Mouse (Mus musculus) thymus, postnatal 36 days (tissue): Measurements from ENCODE around the gene Fads6.

Source experiments
- DNase-seq, 2 experiments: peaks; one replicate each; pipeline ENCODE4 v3.0.0; 2022; ENCODE audit warnings: mixed read lengths in 2 of 2

Fads6 gene

DNA sequence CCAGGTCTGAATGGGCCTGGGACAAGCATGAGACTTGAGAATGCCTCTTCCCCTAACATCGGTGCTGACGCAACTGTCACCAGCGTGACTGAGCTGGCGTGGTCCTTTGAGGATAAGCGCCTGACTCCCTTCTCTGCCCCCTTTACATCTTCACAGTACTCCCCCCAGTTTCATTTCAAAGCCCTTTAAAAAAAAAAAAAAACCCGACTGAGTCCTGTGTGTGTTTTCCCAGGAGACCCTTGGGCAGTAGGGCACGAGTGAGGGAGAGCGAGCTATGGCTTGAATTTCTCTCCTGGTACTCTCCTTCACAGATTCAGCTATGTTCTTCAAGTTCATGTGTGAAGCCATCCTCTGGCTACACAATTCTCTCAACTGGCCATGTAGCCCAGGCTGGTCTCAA is 697 bp upstream of the Fads6 start:
- DNase-seq = no peak

- no peak for DNase-seq
These were observed 822 bp downstream of the Fads6 start for GRCm38 (mm10) chr11:115296471-115297210.

DNA sequence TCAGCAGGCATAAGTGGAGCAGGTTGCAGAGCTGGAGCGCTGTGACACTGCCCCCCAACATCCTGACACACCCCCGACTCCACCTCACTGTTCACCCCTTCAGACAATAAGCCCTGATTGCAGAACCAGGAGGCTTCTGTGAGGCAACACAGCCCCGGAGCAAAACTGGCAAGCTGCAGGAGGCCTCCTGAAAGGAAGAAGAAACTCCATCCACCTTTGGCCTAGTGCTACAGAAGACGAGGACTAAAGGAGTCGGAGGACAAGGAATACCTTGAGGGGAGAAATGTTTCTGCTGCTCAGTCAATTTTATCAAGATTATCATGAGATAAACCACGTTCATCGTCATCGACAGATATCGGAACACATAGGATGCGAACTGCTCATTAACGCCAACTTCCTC is 1.5 kb downstream of the Fads6 start:
- no peak for DNase-seq

- DNase-seq = no peak
These were observed 4.7 kb downstream of the Fads6 start for GRCm38 (mm10) chr11:115292631-115293375.

- no peak for DNase-seq
These were observed 6.0 kb downstream of the Fads6 start for GRCm38 (mm10) chr11:115291503-115291902.

DNA sequence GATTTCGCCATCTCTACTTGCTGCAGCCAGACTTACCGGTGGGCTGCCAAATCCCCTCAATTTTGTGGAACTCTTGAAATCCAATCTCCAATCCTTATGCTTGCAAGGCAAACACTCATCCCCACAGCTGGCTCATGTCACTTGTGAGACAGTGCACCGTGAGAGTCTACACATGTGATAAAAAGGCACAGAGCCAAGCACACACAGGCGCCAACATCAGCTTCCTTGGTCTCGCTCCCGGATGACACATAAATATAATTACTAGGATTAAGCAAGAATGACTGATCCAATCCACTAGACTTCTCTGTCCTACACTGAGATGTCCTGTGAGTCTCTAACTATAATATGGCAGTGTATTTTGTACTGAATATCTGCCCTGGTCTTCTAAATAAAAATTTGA is 6.5 kb downstream of the Fads6 start:
- no peak for DNase-seq

GRCm38 (mm10) chr11:115290314-115290713 is 7.1 kb downstream of the Fads6 start:
- DNase-seq = no peak

- no peak for DNase-seq
These were observed 7.6 kb downstream of the Fads6 start for GRCm38 (mm10) chr11:115289885-115290284.

GRCm38 (mm10) chr11:115288305-115288704 is 9.2 kb downstream of the Fads6 start:
- DNase-seq = no peak

DNA sequence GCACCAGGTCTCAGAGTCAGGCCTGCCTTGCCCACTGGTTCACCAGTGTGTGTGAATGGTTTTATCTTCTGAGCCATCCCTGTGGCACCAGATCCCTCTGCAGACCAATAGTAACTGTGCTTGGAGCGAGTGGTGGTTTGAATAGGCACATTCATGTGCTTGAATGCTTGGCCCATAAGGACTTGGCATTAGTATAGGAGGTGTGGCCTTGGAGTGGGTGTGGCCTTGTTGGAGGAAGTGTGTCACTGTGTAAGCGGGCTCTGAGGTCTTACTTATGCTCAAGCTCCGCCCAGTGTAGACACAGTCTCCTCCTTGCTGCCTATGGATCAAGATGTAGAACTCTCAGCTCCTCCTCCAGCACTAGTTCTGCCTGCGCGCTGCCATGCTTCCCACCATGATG is 10.1 kb downstream of the Fads6 start:
- DNase-seq = no peak

DNA sequence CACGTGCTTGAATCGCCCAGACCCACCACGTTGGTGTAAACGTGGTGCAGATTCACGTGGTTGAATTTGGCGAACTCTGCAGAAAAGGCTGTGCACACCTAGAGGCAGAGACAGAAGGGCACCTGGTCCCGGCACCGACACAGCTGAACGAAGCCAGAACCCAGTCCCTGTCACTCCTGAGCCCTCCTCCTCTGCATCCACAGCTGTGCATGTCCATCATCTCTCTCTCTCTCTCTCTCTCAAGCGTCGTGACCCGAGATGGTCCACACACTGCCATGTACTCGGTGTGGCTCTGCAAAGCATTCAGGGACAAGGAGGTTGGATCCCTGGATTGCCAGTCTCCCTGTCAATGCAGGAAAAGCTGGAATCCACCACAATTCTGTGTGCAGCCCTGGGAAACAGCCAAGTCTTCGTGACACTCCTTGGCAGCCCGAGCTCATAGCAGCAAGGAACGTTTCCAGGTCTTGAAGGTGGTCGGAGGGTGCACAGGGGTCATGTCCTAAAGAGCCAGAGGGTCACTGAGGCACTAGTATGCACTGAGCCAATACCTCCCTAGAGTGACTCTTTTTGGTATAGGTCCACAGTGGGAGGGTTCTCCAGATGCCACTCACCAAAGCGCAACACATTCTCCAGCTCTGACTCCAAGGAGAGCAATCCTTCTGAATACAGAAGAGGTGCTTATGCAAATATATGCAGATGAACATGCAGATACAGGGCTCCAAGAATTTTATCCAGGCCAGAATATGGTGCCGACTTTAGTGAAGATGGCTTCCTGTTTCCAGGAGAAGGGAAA is 11.1 kb downstream of the Fads6 start:
- no peak for DNase-seq

DNA sequence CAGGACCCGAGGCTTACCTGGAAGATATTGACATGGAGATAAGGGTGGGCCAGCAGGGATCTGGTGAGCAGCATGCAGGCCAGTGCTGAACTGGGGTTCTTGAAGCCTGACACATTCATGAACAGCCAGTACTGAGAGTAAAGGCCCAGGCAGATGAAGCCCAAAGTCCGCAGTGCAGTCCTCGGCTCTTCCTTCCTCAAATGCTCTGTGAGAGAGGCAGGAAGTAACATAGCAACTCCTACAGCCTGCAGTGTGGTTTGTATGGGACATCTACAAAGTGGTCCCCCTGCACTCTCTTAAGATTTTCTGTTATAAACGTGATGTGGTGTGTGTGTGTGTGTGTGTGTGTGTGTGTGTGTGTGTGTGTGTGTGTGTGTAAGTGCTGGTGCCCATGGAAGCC is 12.2 kb downstream of the Fads6 start:
- no peak for DNase-seq

DNA sequence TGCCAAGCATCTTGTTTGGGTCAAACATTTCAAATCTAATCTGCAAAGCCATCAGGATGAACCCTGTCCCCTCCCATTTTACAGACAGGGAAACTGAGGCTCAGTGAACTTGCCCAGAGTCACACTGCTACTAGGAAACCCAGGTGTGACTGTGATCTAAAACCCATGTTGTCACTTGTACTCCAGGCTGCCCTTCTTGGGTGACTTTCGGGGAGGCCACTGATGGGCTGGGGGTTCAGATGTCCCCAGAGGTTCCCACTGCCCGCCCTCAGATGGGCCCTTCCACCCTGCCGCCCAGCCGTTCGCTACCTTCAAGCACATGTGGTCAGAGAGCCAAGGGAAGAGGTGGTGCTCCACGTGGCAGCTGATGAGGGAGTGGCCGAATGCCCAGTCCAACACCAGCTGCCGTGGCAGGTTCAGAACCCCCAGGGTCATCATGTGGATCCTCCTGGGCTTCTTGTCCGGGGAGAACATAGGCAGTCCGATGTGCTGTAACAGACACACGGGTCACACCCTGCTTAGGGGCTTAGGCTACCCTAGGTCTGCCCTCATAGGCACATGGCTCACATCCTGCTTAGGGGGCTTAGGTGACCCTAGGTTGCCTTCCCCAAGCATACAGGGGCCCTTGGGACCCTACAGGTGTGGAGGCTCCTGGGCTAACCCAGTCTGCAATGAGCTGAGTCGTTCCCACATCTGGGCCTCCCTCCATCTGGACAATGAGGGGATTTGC is 13.4 kb downstream of the Fads6 start:
- no peak for DNase-seq

DNA sequence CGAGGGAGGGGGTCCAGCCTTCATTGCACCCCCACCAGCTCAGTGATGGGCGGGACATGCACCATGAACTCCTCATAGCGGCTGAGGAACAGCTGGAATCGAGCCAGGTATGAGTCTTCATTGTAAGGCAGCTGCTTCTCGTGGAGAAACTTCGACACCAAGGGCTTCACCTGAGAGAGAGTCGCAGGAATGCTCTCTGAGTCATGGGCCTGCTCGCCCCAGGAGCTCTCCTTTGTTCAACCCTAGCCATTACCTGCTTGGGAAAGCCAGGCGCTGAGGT is 14.0 kb downstream of the Fads6 start:
- DNase-seq = no peak

GRCm38 (mm10) chr11:115282723-115283485 is 14.6 kb downstream of the Fads6 start:
- no peak for DNase-seq

GRCm38 (mm10) chr11:115282295-115282694 is 15.2 kb downstream of the Fads6 start:
- DNase-seq = no peak

- no peak for DNase-seq
These were observed 17.7 kb downstream of the Fads6 start for GRCm38 (mm10) chr11:115279726-115280125.

DNA sequence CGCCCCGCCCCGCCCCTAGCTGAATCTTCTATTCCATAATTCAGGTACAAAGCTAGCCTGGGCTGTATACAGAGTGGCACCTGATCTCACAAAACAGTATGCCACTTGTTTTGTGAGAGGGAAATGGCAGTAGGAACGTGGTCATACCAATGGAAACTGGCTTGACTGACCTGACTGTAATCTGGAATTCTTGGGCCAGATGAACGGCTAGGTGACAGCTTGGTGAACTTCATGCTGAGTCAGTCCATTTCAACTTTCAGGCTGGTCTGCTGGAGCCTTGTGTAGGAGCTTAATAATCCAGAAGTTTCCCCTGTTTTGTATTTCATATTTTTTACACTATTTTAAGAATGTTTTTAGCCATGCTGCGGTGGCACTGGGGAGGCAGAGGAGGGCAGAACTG is 19.3 kb downstream of the Fads6 start:
- no peak for DNase-seq

- DNase-seq = no peak
These were observed 19.9 kb downstream of the Fads6 start for GRCm38 (mm10) chr11:115277604-115277975.

DNA sequence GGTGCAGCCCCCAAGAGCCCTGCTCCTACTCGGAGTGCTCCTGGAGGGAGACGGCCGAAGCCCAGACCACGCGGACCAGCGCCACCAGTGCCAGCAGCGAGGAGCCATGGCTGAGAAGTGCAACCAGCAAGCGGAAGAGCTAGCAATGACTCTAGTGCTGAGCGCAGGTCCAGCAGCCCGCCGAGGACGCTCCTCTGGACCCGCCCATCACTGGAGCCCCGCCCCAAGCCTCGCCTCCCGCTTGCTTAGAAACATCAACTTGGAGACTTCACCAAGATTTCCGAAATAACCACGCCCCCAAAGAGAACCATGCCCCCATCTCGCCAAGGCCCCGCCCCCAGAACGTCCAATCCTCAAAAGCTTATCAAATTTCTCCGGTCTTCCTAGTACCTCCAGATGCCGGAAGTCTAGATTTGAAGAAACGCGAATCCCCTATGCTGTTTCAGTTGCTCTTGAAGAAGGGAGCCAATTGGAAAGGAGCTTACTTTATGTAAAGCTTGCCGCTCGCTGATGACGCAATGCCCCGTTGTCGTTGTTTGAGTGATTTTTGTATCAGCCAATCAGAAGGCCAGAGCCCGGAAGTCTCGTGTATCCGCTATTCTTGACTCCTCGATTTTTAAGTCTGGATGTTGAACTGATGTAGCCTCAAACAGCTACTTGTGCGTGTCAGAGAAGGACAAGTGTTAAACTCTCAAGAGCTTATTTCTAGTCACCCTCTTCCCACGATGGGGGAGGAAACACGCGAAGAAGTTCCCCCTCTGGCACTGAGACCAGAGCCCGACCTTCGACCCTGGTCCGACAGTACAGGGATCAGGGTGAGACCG is 20.5 kb downstream of the Fads6 start, which contains the start of gene Fdxr:
Fdxr (minus strand) TSS at position 271 of the 824 bp plus-strand sequence.
- peak; percentile 98 to 99 for DNase-seq

GRCm38 (mm10) chr11:115275954-115276353 is 21.5 kb downstream of the Fads6 start:
- DNase-seq = no peak
